Mouse (Mus musculus): ENCODE results near the gene Map3k6.

The Map3k6 gene

GRCm38 (mm10) chr4:133286476-133287077 lies 46.0 kb downstream of the Map3k6 start:
- DNase-seq, result no peak

- no peak for DNase-seq
These were observed 50.6 kb downstream of the Map3k6 start for GRCm38 (mm10) chr4:133291255-133291654.

- no peak for DNase-seq
These were observed 51.8 kb downstream of the Map3k6 start for GRCm38 (mm10) chr4:133292405-133292804.

GRCm38 (mm10) chr4:133292901-133293843 lies 52.6 kb downstream of the Map3k6 start:
- peak in 1 of 2 experiments; percentile 39 for DNase-seq

GRCm38 (mm10) chr4:133294084-133294483 lies 53.5 kb downstream of the Map3k6 start:
- peak; percentile 46 to 47 for DNase-seq

GRCm38 (mm10) chr4:133297360-133297759 lies 56.7 kb downstream of the Map3k6 start:
- DNase-seq, result no peak

GRCm38 (mm10) chr4:133297801-133298238 lies 57.2 kb downstream of the Map3k6 start:
- peak; percentile 98 to 99 for DNase-seq

GRCm38 (mm10) chr4:133298516-133299365 lies 58.1 kb downstream of the Map3k6 start:
- DNase-seq, result peak; percentile 93 to 97

- DNase-seq, result peak; percentile 95 to 98
These were observed 59.1 kb downstream of the Map3k6 start for GRCm38 (mm10) chr4:133299701-133300100.

- DNase-seq, result peak; percentile 75 to 83
These were observed 59.8 kb downstream of the Map3k6 start for GRCm38 (mm10) chr4:133300421-133300820.

- DNase-seq, result peak; percentile 94 to 96
These were observed 61.2 kb downstream of the Map3k6 start for GRCm38 (mm10) chr4:133301802-133302201.
